Mouse (Mus musculus) thymus, postnatal 14 days (tissue): ENCODE measurements around the gene Dnm3.
A peak's percentile ranks its signal among the peaks of the same experiment; 100 is the strongest.
"Not testable (repeated sequence)": the region's sequence is repeated elsewhere in the genome, so short reads cannot be mapped to it uniquely, and the experiment has no call there.

Source experiments
- DNase-seq: peaks from one replicate; pipeline ENCODE4 v3.0.0; 2021

Dnm3 gene

DNA sequence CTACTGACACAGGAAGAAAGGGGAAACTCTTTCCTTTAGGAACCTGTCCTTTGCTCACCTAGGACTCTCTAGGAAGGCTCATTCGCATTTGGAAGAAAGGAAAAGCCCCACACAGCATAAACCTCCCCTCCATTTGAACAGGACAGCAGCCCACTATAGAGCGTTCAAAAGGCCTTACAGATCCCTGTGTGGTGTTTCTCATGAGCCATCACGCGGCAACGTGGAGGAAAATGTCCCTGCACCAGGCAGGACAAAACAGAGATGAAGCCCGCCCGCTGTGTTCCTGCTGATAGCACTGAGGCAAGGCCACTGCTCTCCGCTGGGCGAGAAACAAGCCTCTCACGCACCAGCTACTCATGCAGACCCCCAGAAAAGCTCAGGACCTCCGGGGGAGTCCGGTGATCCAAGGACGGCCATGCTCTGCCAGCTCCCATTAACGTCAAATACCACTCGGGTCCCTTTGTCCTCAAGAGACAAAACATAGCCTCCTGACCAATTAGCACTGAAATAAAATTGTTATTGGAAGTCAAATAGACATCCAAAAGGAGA lies 51.8 kb downstream of the Dnm3 start:
- DNase-seq, result no peak

- no peak for DNase-seq
Observed at GRCm38 (mm10) chr1:162422826-162423225, 55.0 kb downstream of the Dnm3 start.

DNA sequence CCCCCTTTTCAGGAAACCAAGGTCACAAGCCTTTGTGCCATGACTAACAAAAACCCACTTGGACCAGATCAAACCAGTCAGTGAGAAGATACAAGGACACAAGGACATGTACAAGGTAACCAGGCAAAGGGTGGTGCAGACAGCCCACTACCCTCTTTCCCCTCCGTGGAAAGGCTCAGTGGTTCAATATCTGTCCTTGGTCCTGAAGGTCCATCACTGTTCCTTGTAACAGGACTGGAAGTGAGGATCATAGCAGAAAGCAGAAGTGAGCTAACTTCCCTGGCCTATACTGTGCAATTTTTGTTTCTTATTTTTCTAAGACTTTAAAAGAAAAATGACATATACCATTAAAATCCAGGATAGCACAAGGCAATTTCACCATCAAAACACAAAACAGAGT lies 64.0 kb downstream of the Dnm3 start:
- DNase-seq, result no peak

GRCm38 (mm10) chr1:162412787-162413429 lies 64.9 kb downstream of the Dnm3 start:
- no peak for DNase-seq

- DNase-seq, result no peak
Observed at GRCm38 (mm10) chr1:162410207-162410965, 67.4 kb downstream of the Dnm3 start.

GRCm38 (mm10) chr1:162394549-162394948 lies 83.3 kb downstream of the Dnm3 start:
- no peak for DNase-seq

DNA sequence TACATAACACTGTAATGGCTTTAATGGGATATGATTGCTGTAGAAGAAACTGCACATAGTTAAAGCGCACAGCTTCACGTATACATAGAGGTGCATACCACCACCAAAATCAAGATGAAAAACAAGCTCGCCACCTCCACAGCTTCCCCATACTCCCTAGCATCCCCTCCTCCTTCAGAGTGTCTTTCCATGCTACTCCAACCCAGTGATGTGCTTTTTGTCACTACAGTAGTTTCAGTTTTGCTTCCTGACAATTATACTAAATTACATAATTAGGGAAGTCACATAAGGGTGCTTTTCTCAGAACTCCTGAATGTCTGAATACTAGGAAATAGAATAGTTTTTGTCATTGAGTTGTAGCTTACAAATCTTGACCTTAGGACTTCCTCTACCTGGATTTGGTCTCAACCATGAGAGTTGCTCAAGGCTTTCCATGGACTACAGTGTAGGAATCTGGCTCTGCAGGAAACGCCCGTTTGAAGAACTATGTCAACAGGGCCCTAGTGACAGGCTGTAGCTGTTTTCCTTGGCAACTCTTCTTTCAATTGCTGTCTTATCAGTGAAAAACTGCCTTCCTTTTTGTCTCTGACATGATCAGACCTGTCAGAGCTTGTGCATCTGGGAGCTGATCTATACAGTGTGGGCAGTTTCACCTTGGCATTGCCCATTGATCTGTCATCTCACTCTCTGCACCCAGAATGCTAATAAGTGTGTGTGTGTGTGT lies 89.2 kb downstream of the Dnm3 start:
- no peak for DNase-seq

- DNase-seq, result not testable (repeated sequence)
Observed at GRCm38 (mm10) chr1:162373068-162373467, 104.8 kb downstream of the Dnm3 start.

GRCm38 (mm10) chr1:162369726-162370125 lies 108.1 kb downstream of the Dnm3 start:
- no peak for DNase-seq

- DNase-seq, result no peak
Observed at GRCm38 (mm10) chr1:162361978-162362377, 115.9 kb downstream of the Dnm3 start.

GRCm38 (mm10) chr1:162359270-162359669 lies 118.6 kb downstream of the Dnm3 start:
- DNase-seq, result peak; percentile 14

DNA sequence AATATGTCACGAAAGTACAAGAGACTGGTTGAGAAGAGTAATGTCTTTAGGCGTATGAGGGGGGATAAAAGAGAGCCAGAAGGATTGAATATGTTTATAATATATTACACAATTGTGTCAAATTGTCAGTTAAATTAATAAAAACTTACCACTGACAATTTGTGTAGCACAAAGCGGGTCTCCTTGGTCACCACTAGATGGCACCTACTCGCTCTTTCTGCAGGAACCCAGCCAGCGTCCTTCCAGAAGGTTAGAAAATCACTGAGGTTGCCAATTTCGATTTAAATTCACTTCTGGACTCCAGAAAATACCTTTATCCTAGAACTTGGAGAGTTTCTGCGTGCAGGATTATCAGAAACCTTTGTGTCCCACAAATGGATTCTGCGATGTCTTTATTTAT lies 119.8 kb downstream of the Dnm3 start:
- no peak for DNase-seq

DNA sequence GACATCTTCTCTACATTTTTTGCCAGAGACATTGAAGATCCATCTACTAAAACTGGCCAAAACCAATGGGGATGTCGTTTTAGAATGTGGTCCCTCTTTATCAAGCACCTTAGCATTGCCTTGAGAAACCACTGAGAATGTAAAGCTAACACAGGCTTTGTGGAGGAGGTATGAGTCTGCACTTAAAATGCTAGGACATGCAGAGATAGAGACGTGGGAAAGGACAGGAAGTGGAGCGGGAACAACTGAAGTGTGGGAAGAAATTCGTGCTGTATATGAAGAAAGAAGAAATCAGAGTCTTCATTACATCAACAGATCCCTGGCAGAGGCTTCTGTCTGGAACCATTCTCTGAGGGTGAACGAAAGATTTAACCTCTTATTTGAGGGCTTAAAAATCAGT lies 121.4 kb downstream of the Dnm3 start:
- DNase-seq, result no peak

GRCm38 (mm10) chr1:162354780-162355179 lies 123.1 kb downstream of the Dnm3 start:
- no peak for DNase-seq

- no peak for DNase-seq
Observed at GRCm38 (mm10) chr1:162353831-162354230, 124.0 kb downstream of the Dnm3 start.

- DNase-seq, result no peak
Observed at GRCm38 (mm10) chr1:162349306-162349705, 128.5 kb downstream of the Dnm3 start.

DNA sequence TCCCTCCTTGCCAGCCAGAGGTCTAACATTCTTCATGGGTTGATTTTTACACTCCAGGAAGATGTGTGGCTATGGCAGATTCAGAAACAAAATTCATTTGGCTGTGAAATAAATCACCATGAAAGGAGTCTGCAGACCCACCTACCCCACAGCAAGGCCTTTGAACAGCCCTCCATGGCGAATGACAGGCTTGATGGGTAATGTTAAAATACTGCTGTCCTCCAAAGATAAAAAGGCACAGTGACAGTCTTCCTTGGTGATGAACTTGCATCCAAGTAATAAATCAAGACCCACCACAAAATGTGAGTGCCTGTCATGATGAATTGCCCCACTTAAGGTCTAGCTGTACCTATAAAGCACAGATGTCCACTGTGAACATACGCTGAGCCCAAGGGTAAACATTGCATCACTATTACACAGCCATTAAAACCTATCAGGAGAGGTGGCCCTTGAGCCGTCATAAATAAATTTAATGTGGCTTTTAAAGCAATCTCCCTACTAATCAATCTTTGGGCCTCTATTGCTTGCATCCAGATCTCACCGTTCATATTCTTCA lies 131.3 kb downstream of the Dnm3 start:
- DNase-seq, result no peak

GRCm38 (mm10) chr1:162337170-162337569 lies 140.7 kb downstream of the Dnm3 start:
- DNase-seq, result no peak

DNA sequence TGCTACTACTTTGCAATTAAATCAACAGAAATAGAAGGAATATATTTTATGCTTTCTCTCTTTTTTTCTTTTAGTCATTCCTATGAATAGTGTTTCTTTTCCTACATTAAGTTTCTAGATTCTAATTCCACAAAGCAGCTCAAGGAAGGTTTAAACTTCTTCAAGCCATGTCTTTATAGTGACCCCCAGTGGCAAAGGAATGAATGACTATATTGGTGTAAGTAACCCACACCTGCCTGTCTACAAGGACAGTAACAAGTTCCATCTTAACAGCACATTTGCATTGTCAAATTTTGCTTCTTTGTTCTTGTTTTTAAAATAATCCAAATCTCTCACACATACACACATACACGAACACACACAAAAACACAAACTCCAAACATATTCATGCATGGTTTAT lies 141.2 kb downstream of the Dnm3 start:
- DNase-seq, result peak; percentile 21

GRCm38 (mm10) chr1:162336224-162336623 lies 141.6 kb downstream of the Dnm3 start:
- no peak for DNase-seq

DNA sequence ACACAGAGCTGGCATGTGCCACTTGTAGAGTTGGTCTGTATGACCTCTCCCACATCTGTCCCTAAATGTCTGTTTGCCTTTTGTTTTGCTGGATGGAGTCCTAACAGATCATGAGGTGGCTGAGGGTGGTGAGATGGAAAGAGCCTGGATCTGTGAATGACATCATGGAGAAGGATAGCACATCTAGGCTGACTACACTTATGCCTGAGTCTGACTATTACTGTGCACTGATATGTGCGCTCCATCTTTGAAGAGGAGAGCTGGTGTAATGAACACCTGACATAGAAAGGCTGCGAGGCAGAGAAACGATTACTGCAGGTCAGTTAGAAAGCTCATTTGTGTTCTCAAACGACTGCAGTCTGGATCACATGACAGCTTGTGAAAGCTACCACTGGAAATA lies 149.2 kb downstream of the Dnm3 start:
- no peak for DNase-seq

DNA sequence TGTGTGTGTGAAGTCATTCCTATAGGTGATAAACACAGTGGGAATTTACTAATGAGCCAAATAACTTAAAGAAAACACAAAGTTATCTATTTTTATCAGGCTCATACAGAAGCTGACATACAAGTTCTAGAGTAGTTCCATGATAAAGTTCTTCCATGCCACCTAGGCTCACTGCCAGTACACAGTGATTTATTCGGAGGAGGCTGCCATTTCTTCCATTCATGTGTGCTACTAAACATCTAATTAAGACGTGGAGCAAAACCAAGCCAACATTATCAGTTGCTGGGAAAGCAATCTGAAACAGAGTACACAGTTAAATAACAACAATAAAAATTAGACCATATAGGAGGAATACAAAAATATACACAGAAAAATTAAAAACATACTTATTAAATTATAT lies 150.2 kb downstream of the Dnm3 start:
- DNase-seq, result no peak

- no peak for DNase-seq
Observed at GRCm38 (mm10) chr1:162324412-162324811, 153.4 kb downstream of the Dnm3 start.
